Mouse (Mus musculus): ENCODE results near the gene Hnrnpr. TPM values are rescaled to one million over a fixed set of nuclear protein-coding genes. Genes with fewer than 3 reads are reported as not detected.

Gene Hnrnpr
- polyA plus RNA-seq (2015; fragmentation: Nextera tagmentation; extraction: Ambion mirVana), result 119 and 121 TPM in 2 replicates

GRCm38 (mm10) chr4:136310229-136311041 is at the start of gene Hnrnpr:
Gene Hnrnpr, plus strand, starts transcription at chr4:136310942.
- peaks cover 26% of the 10 kb centered on the region for H3K4me1 ChIP-seq (ENCODE audit: control insufficient read depth, insufficient read depth, low read length)
- H3K27ac ChIP-seq (ENCODE audit: low read length), result peak within 1 kb of the TSS; percentile 98
- peak; percentile 99 for ATAC-seq (ENCODE audit: insufficient read depth, low FRiP score)
- WGBS, result under 1% methylated on average over 64 of the region's 65 CpGs
- H3K9ac ChIP-seq (ENCODE audit: low read length), result peak within 1 kb of the TSS; percentile 100
- peak within 1 kb of the TSS; percentile 99 for H3K4me3 ChIP-seq (replicated peaks; ENCODE audit: low read length)
- H3K36me3 ChIP-seq (ENCODE audit: control insufficient read depth, insufficient read depth, low read length), result no peaks in the 10 kb centered on the region
- H3K9me3 ChIP-seq (replicated peaks; ENCODE audit: control insufficient read depth, low read length), result no peaks in the 10 kb centered on the region
- H3K4me2 ChIP-seq (ENCODE audit: low read depth, low read length), result peak within 1 kb of the TSS; percentile 85
- no peaks in the 10 kb centered on the region for H3K27me3 ChIP-seq (ENCODE audit: control insufficient read depth, insufficient read depth, low read length)

- Histone ChIP-seq H3K36me3 (ENCODE audit: control insufficient read depth, insufficient read depth, low read length) (no peaks in the 10 kb centered on the region), H3K27me3 (ENCODE audit: control insufficient read depth, insufficient read depth, low read length) (no peaks in the 10 kb centered on the region), H3K4me1 (ENCODE audit: control insufficient read depth, insufficient read depth, low read length) (peaks cover 4% of the 10 kb centered on the region; the same call in 1 of the 2 replicates), H3K27ac (ENCODE audit: low read length) (no peak overlapping the region), H3K4me2 (ENCODE audit: low read depth, low read length) (no peak overlapping the region), H3K4me3 (replicated peaks; ENCODE audit: low read length) (no peak overlapping the region), H3K9ac (ENCODE audit: low read length) (peak overlapping the region; percentile 35; the same call in 1 of the 2 replicates), H3K9me3 (replicated peaks; ENCODE audit: control insufficient read depth, low read length) (no peaks in the 10 kb centered on the region)
- ATAC-seq (ENCODE audit: insufficient read depth, low FRiP score), result no peak
- WGBS, result 53% methylated on average over 10 of the region's 10 CpGs
These were observed 48.8 kb upstream of the Hnrnpr start for GRCm38 (mm10) chr4:136261912-136262311.

GRCm38 (mm10) chr4:136263555-136263954 is 47.2 kb upstream of the Hnrnpr start:
- ATAC-seq (ENCODE audit: insufficient read depth, low FRiP score), result no peak
- H3K4me1 ChIP-seq (ENCODE audit: control insufficient read depth, insufficient read depth, low read length), result peaks cover 4% of the 10 kb centered on the region; the same call in 1 of the 2 replicates
- no peak overlapping the region for H3K4me3 ChIP-seq (replicated peaks; ENCODE audit: low read length)
- 95% methylated on average over 4 of the region's 4 CpGs for WGBS
- no peak overlapping the region for H3K9ac ChIP-seq (ENCODE audit: low read length)
- no peak overlapping the region for H3K27ac ChIP-seq (ENCODE audit: low read length)
- H3K4me2 ChIP-seq (ENCODE audit: low read depth, low read length), result no peak overlapping the region
- no peaks in the 10 kb centered on the region for H3K9me3 ChIP-seq (replicated peaks; ENCODE audit: control insufficient read depth, low read length)
- H3K27me3 ChIP-seq (ENCODE audit: control insufficient read depth, insufficient read depth, low read length), result no peaks in the 10 kb centered on the region
- no peaks in the 10 kb centered on the region for H3K36me3 ChIP-seq (ENCODE audit: control insufficient read depth, insufficient read depth, low read length)

- H3K4me2 ChIP-seq (ENCODE audit: low read depth, low read length), result no peak overlapping the region
- H3K36me3 ChIP-seq (ENCODE audit: control insufficient read depth, insufficient read depth, low read length), result no peaks in the 10 kb centered on the region
- H3K27me3 ChIP-seq (ENCODE audit: control insufficient read depth, insufficient read depth, low read length), result no peaks in the 10 kb centered on the region
- H3K9ac ChIP-seq (ENCODE audit: low read length), result 0 out of 2 replicates have a peak overlapping the region, but pooled peaks have one; percentile 31
- no peaks in the 10 kb centered on the region for H3K4me1 ChIP-seq (ENCODE audit: control insufficient read depth, insufficient read depth, low read length)
- ATAC-seq (ENCODE audit: insufficient read depth, low FRiP score), result peak; percentile 33; the same call in 1 of the 2 replicates
- H3K9me3 ChIP-seq (replicated peaks; ENCODE audit: control insufficient read depth, low read length), result no peaks in the 10 kb centered on the region
- 67% methylated on average over 9 of the region's 9 CpGs for WGBS
- H3K4me3 ChIP-seq (replicated peaks; ENCODE audit: low read length), result no peak overlapping the region
- H3K27ac ChIP-seq (ENCODE audit: low read length), result no peak overlapping the region
These were observed 43.9 kb upstream of the Hnrnpr start for GRCm38 (mm10) chr4:136266716-136267343.

- Histone ChIP-seq H3K36me3 (ENCODE audit: control insufficient read depth, insufficient read depth, low read length) (peaks cover 4% of the 10 kb centered on the region; the same call in 1 of the 2 replicates), H3K9me3 (replicated peaks; ENCODE audit: control insufficient read depth, low read length) (peaks cover 13% of the 10 kb centered on the region; the same call in 1 of the 2 replicates), H3K4me1 (ENCODE audit: control insufficient read depth, insufficient read depth, low read length) (no peaks in the 10 kb centered on the region), H3K4me3 (replicated peaks; ENCODE audit: low read length) (no peak overlapping the region), H3K9ac (ENCODE audit: low read length) (no peak overlapping the region), H3K27ac (ENCODE audit: low read length) (no peak overlapping the region), H3K4me2 (ENCODE audit: low read depth, low read length) (no peak overlapping the region), H3K27me3 (ENCODE audit: control insufficient read depth, insufficient read depth, low read length) (no peaks in the 10 kb centered on the region)
- 96% methylated on average over 1 of the region's 1 CpGs for WGBS
- ATAC-seq (ENCODE audit: insufficient read depth, low FRiP score), result 0 out of 2 replicates have a peak, but pooled peaks have one; percentile 19
These were observed 41.8 kb upstream of the Hnrnpr start for GRCm38 (mm10) chr4:136268912-136269311.

GRCm38 (mm10) chr4:136270648-136271047 is 40.1 kb upstream of the Hnrnpr start:
- ATAC-seq (ENCODE audit: insufficient read depth, low FRiP score), result no peak
- H3K27ac ChIP-seq (ENCODE audit: low read length), result no peak overlapping the region
- no peaks in the 10 kb centered on the region for H3K27me3 ChIP-seq (ENCODE audit: control insufficient read depth, insufficient read depth, low read length)
- H3K4me2 ChIP-seq (ENCODE audit: low read depth, low read length), result no peak overlapping the region
- no peak overlapping the region for H3K9ac ChIP-seq (ENCODE audit: low read length)
- H3K36me3 ChIP-seq (ENCODE audit: control insufficient read depth, insufficient read depth, low read length), result peaks cover 4% of the 10 kb centered on the region; the same call in 1 of the 2 replicates
- no peaks in the 10 kb centered on the region for H3K4me1 ChIP-seq (ENCODE audit: control insufficient read depth, insufficient read depth, low read length)
- H3K4me3 ChIP-seq (replicated peaks; ENCODE audit: low read length), result no peak overlapping the region
- peaks cover 13% of the 10 kb centered on the region; the same call in 1 of the 2 replicates for H3K9me3 ChIP-seq (replicated peaks; ENCODE audit: control insufficient read depth, low read length)
- WGBS, result 81% methylated on average over 8 of the region's 8 CpGs

GRCm38 (mm10) chr4:136281097-136281496 is 29.6 kb upstream of the Hnrnpr start:
- 75% methylated on average over 8 of the region's 8 CpGs for WGBS
- Histone ChIP-seq H3K4me3 (replicated peaks; ENCODE audit: low read length) (no peak overlapping the region), H3K9me3 (replicated peaks; ENCODE audit: control insufficient read depth, low read length) (no peaks in the 10 kb centered on the region)

GRCm38 (mm10) chr4:136281611-136282010 is 29.1 kb upstream of the Hnrnpr start:
- 54% methylated on average over 9 of the region's 9 CpGs for whole genome bisulfite sequencing
- Histone ChIP-seq H3K9me3 (replicated peaks; ENCODE audit: control insufficient read depth, low read length) (no peaks in the 10 kb centered on the region), H3K4me2 (ENCODE audit: low read depth, low read length) (no peak overlapping the region), H3K4me3 (replicated peaks; ENCODE audit: low read length) (no peak overlapping the region), H3K9ac (ENCODE audit: low read length) (no peak overlapping the region), H3K27ac (ENCODE audit: low read length) (no peak overlapping the region), H3K27me3 (ENCODE audit: control insufficient read depth, insufficient read depth, low read length) (no peaks in the 10 kb centered on the region), H3K4me1 (ENCODE audit: control insufficient read depth, insufficient read depth, low read length) (peaks cover 18% of the 10 kb centered on the region), H3K36me3 (ENCODE audit: control insufficient read depth, insufficient read depth, low read length) (no peaks in the 10 kb centered on the region)
- no peak for ATAC-seq (ENCODE audit: insufficient read depth, low FRiP score)

More at GRCm38 (mm10) chr4:136281097-136281496, 29.6 kb upstream of the Hnrnpr start:
- Histone ChIP-seq H3K4me2 (ENCODE audit: low read depth, low read length) (no peak overlapping the region), H3K27me3 (ENCODE audit: control insufficient read depth, insufficient read depth, low read length) (no peaks in the 10 kb centered on the region), H3K27ac (ENCODE audit: low read length) (no peak overlapping the region), H3K4me1 (ENCODE audit: control insufficient read depth, insufficient read depth, low read length) (peaks cover 16% of the 10 kb centered on the region), H3K9ac (ENCODE audit: low read length) (no peak overlapping the region), H3K36me3 (ENCODE audit: control insufficient read depth, insufficient read depth, low read length) (no peaks in the 10 kb centered on the region)
- ATAC-seq (ENCODE audit: insufficient read depth, low FRiP score), result no peak
